Mouse (Mus musculus) urinary bladder, postnatal 4 days (tissue): ENCODE measurements around the gene Mtfp1.
"Not testable (repeated sequence)": the region's sequence is repeated elsewhere in the genome, so short reads cannot be mapped to it uniquely, and the experiment has no call there.

Experiments
- DNase-seq, 2 experiments: peaks; one replicate each; pipeline ENCODE4 v3.0.0; 2021 to 2022; ENCODE audit warnings: low spot score in 2 of 2

The Mtfp1 gene

GRCm38 (mm10) chr11:4114541-4114940 is 19.3 kb upstream of the Mtfp1 start:
- not testable (repeated sequence) for DNase-seq

DNA sequence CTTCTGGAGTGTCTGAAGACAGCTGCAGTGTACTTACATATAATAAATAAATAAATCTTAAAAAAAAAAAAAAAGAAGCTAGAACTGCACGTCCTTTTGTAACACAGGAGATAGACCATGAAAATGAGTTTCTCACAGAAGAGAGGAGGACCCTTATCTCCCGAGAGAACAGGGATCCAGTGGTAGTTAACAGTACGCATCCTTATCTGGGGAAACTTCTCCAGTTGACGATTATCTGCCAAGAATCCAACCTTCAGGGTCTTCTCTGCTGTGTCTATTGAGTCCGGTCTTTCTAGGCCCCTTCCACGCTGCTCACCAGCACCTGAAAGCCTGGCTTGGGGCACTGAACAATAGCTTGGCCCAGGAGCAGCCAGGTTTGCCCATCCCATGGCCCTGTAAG is 18.7 kb upstream of the Mtfp1 start:
- DNase-seq: no peak

DNA sequence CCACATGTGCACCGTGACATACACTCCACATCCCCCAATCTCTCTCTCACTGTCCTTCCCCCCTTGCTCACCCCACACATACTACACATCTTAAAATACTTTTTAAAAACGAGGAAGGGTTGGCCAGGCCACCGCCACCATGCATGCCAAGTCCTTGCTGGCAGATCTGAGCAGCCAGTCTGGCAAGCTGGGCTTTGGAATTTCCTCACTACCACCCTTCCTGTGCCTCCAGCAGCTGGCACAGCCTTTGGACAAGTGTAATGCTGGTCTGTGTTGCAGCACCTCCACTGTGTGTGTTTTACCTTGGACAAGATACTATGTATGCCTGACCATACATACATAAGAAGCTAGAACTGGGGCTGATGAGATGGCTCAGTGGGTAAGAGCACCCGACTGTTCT is 18.3 kb upstream of the Mtfp1 start:
- no peak for DNase-seq

DNA sequence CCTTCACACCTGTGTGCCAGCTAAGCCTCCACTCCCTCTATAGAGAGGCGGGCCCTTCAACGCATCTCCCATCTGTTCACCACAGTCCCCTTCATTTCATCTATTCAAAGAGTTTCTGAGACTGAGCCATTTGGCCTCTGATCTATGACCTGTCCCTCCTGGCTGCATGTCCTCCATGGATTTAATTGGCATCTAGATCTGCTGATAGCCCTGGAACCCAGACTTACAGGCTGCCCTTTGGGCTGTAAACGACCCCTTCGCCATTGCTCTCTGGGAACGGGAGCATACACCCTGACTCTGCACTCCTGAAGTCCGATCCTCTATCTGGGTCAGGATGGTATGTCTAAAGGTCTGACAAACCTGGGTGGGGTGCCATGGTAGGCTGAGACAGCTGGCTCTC is 17.6 kb upstream of the Mtfp1 start:
- no peak for DNase-seq

DNA sequence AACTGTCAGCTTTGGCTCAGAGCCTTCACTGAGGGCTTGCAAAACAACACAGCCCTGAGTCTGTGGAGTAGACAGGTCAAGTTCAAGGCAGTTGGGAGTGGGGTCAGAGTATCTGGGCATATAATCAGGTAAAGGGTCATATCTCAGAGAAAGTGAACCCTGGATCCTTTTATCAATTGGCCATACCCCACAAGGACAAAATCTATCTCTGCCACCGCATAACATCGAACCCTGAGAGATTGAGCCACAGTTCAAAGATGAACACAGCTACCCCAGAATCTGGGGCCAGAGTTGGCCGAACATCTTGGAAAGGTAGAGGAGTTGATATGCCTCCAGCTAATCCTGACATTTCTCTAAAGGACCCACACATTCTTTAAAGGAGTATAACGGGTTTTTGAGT is 16.8 kb upstream of the Mtfp1 start:
- no peak for DNase-seq

GRCm38 (mm10) chr11:4108691-4109090 is 13.4 kb upstream of the Mtfp1 start:
- no peak for DNase-seq

- not testable (repeated sequence) for DNase-seq
These were observed 12.7 kb upstream of the Mtfp1 start for GRCm38 (mm10) chr11:4107901-4108300.

GRCm38 (mm10) chr11:4105444-4105843 is 10.2 kb upstream of the Mtfp1 start:
- no peak for DNase-seq

DNA sequence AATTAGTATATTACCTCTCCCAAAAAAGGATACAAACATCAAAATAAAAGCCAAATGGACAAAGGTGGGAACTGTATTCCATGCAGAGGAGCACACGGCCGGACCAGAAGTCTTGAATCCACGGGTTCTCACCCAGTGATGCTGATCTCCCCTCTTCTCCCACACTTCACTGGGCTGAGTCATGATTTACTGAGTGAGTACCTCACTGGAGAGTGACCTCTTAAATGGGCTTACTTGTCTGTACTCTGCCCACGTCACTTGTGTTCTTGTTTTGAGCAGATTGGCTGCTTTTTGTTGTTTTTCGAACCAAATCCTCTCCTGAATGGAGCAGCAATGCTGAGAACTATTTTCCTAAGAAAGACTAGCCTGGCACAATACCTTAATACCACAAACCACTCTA is 9.7 kb upstream of the Mtfp1 start:
- no peak for DNase-seq

DNA sequence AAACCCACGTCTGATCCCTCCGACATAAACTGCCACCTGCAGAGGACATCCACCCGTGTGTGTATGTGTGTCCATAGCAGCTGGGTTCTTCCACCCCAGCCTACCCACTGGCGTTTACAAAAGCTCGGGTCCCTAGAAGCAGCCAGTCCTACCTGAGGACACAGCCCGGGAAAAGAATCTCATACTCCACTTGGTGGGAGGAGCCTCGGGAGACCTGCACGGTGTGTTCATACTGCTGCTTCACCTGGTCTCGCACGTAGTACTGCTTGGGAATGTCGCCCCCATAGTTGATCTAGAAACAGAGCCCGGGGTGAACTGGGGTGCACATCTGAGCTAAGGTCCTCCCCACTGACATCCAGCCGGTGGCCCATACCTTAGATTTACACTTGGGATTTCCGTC is 8.3 kb upstream of the Mtfp1 start:
- DNase-seq: no peak

DNA sequence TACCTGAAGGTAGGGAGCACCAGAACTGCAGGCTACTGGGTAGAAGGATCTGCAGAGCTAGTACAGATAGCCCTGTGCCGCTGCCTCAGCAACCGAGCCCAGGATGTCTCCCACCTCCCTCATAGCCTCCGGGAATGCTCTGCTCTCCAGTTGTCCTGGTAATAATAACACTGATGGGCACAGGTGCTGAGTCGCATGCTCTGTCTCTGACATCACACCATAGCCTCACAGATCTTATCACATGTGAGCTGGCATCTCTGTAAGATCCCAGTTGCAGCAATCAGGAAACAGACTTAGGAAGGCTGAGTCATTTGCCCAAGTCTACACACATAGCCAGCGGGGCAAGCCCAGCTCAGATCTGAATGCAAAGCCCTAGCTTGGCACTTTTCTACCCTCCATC is 6.6 kb upstream of the Mtfp1 start:
- DNase-seq: no peak

GRCm38 (mm10) chr11:4099447-4099846 is 4.2 kb upstream of the Mtfp1 start:
- DNase-seq: no peak

DNA sequence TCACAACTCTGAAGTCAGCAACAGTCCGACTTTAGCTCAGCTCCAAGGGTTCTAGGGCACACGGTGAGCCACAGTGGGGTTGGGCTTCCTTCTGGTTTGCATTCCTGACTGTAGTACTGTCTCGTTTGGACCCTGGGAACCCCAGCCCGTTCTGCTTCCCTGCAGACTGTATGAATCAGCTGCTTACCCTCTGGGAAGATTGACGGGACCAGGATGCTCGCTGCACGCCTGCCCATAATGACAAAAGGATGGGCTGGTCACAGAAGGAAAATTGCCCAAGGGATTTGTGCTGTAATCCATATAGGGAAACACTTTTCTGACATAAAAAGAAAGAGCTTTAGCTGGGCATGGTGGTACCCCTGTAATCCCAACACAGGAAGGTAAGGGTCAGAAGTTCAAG is 3.6 kb upstream of the Mtfp1 start:
- no peak for DNase-seq

DNA sequence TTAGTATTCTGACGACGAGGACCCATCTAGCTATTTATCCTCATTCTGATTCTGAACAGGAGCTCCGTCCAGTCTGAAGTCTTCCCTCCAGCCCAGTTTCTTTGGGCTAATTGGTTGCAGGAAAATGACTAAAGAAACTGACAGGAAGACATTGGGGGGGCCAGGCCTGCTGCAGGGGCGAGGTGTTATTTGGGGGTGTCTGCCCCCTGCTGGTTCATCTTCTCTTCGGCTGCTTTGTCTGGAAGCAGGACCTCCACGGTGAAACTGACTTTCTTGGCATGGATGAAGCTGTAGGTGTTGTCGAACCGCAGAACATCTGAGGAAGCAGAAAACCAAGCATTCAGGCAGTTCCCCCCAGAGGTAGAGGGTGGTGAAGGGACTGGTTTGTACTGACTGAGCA is 2.9 kb upstream of the Mtfp1 start:
- DNase-seq: no peak

DNA sequence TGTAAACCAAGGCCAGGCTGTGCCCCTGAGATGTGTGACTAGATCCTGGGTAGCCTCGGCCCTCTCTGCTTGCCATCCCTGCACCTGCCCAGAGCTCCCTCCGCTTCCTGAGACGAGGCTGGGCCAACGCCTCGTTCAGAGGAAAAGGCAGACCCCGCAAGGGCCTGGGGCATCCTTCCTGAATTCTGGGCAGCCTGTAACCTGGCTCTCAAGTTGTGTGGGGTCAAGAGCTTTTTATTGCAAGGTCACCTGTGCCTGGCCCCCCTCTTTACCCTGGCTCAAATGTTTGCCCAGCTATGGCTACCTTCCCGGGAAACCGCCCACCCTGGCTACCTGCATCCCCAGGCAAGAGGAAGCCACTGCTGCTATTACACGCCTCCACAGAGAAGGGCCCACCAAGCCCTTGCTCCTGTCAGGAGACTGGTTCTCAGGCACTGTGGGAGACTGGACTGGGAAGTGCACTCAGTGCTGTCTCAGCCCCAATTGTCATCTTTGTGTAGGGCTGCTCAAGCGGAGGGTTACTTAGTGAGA is 1.9 kb upstream of the Mtfp1 start:
- no peak for DNase-seq

- DNase-seq: peak; percentile 97 to 98
These were observed 1.1 kb upstream of the Mtfp1 start for GRCm38 (mm10) chr11:4096054-4096984.

DNA sequence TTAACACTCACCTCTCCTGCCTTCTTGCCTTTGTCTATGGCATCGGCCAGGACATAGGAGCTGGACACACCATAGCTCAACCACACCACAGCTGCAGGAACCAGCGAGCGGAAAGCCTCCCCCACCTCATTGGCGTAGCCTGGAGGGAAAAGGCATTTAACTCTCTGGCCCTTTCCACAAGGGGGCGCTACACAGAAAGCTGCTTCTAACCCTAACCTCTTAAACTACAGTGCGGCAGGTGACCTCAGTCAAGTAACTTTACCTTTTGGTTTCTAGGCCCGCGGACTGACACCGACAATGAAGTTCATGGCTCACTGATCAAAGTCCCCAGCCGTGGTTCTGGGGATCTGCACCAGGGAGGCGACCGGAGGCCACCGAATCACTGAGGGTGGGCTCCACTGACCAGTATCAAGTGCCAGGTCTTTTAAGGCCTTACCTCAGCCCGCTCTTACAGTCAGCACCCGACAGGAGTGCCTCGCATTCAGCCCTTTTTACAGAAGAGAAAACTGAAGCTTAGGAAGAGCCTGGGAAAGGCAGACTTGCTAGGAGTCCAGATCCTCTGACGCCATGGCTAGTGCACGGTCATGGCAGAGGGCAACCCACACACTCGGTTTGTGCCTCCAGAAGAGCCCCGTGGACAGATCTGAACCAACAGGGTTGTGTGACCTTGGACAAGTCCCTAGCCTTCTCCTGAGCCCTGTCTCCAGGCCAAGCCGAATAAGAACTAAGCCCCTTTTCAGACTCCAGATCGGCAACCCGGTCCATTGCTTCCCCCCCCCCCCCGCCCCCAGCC is 671 bp downstream of the Mtfp1 start:
- no peak for DNase-seq

- no peak for DNase-seq
These were observed 1.5 kb downstream of the Mtfp1 start for GRCm38 (mm10) chr11:4093459-4094377.

GRCm38 (mm10) chr11:4087267-4087666 is 8.0 kb downstream of the Mtfp1 start:
- DNase-seq: no peak

- DNase-seq: no peak
These were observed 9.0 kb downstream of the Mtfp1 start for GRCm38 (mm10) chr11:4086246-4086645.

DNA sequence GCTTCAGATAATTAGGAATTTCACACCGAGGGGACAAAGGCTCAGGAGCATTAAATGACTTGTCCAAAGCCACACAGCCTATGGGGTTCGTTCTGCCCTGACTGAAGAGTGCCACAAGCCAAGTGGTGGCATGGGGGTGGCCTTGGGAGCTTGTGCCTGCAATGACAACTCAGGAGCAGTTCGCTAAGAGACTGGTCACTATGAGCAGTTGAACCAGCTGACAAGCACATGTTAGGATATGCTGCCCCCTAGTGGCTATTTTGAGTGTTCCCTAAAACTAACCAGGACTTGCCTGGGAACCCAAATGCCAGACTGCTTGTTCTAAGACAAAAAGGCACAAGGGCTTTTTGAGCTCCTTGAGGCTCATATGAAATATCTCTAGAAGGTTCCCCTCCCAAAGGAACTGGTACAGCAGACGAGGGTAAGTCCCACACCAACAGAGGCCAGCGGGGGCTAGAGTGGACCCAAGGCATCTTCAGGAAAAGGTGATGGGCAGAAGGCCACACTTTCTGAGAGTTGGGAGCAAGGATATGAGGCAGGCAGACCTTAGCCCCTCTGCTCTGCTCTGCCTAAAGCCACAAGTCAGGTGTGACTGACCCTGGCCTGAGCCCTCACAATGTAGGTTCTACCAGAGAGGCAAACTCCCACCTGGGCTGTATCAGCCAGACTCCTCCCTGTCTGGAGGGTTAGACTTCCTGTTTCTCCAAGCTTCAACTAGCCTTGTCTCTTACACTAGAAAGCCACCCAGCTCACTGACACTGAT is 11.7 kb downstream of the Mtfp1 start:
- DNase-seq: no peak
